Mouse (Mus musculus) heart, postnatal 10 days (tissue): ENCODE measurements around the gene Mylpf. TPM values are rescaled to one million over a fixed set of nuclear protein-coding genes. Genes with fewer than 3 reads are reported as not detected.
"Not testable (repeated sequence)": the region's sequence is repeated elsewhere in the genome, so short reads cannot be mapped to it uniquely, and the experiment has no call there.

ENCODE experiments used
- DNase-seq, 2 experiments: peaks; one replicate each; pipeline ENCODE4 v3.0.0; 2021
- intact Hi-C: fragments of 180-260 bp; cut with DNase I; formaldehyde crosslinking; loops from one replicate; pipeline ENCODE4 v1.15.1; 2025
- total RNA-seq, 2 experiments: library from RNA; stranded (reverse); gene quantifications; 2 replicates each; pipeline ENCODE4 v1.2.3; 2021

Mylpf gene
- total RNA-seq, 2 experiments from 2014 or later, result 1.7 to 2.5 TPM

- intact Hi-C loops, result no loop called here
- no peak for DNase-seq
Measured at GRCm38 (mm10) chr7:127223515-127224478, 15.1 kb downstream of the Mylpf start.

- intact Hi-C loops, result loop anchor here (5.0 kb wide), 1 partner anchor 92 kb away; no protein-coding TSS in a partner anchor
Measured at GRCm38 (mm10) chr7:127224616-127225015, 15.9 kb downstream of the Mylpf start.

GRCm38 (mm10) chr7:127225147-127225995 lies 16.7 kb downstream of the Mylpf start:
- no peak for DNase-seq
- intact Hi-C loops, result loop anchor here (5.0 kb wide), 1 partner anchor 93 kb away; no protein-coding TSS in a partner anchor

More at GRCm38 (mm10) chr7:127224616-127225015, 15.9 kb downstream of the Mylpf start:
- DNase-seq, result no peak

- peak; percentile 84 to 92 for DNase-seq
- intact Hi-C loops, result loop anchor here (2.0 to 5.0 kb wide), 2 partner anchors 14 to 96 kb away; no protein-coding TSS in a partner anchor
Measured at GRCm38 (mm10) chr7:127228615-127229303, 20.1 kb downstream of the Mylpf start.

GRCm38 (mm10) chr7:127231376-127231775 lies 22.7 kb downstream of the Mylpf start:
- intact Hi-C loops, result no loop called here
- no peak for DNase-seq

GRCm38 (mm10) chr7:127231826-127232621 lies 23.3 kb downstream of the Mylpf start:
- DNase-seq, result no peak
- intact Hi-C loops, result no loop called here

GRCm38 (mm10) chr7:127232622-127233367 lies 24.1 kb downstream of the Mylpf start, which contains the start of the genes Zfp553 and Sept1:
TSS of gene Zfp553 (plus strand) at chr7:127233061.
TSS of gene Sept1 (minus strand) at chr7:127233130.
- intact Hi-C loops, result no loop called here

GRCm38 (mm10) chr7:127233368-127233749 lies 24.7 kb downstream of the Mylpf start:
- intact Hi-C loops, result no loop called here
- DNase-seq, result no peak

More at GRCm38 (mm10) chr7:127232622-127233367, 24.1 kb downstream of the Mylpf start, which contains the start of the genes Zfp553 and Sept1:
- peak; percentile 90 to 91 for DNase-seq

GRCm38 (mm10) chr7:127233765-127234164 lies 25.1 kb downstream of the Mylpf start:
- intact Hi-C loops, result no loop called here
- DNase-seq, result no peak

- no peak for DNase-seq
- intact Hi-C loops, result no loop called here
Measured at GRCm38 (mm10) chr7:127234777-127235176, 26.1 kb downstream of the Mylpf start.

GRCm38 (mm10) chr7:127243361-127243867 lies 34.7 kb downstream of the Mylpf start:
- intact Hi-C loops, result no loop called here
- DNase-seq, result no peak

- intact Hi-C loops, result no loop called here
- peak; percentile 95 to 96 for DNase-seq
Measured at GRCm38 (mm10) chr7:127243870-127244657, 35.4 kb downstream of the Mylpf start, which contains the start of gene Zfp771. TSS of gene Zfp771 (plus strand) at chr7:127244274.

GRCm38 (mm10) chr7:127244658-127245510 lies 36.2 kb downstream of the Mylpf start:
- DNase-seq, result no peak
- intact Hi-C loops, result no loop called here

- intact Hi-C loops, DNase-seq: not testable (repeated sequence)
Measured at GRCm38 (mm10) chr7:127250511-127250910, 41.8 kb downstream of the Mylpf start.

GRCm38 (mm10) chr7:127252414-127252813 lies 43.7 kb downstream of the Mylpf start:
- intact Hi-C loops, result no loop called here
- no peak for DNase-seq

- intact Hi-C loops, result no loop called here
- no peak for DNase-seq
Measured at GRCm38 (mm10) chr7:127253341-127253740, 44.7 kb downstream of the Mylpf start.
